Mouse (Mus musculus) testis, postnatal 10 days (tissue): ENCODE results near the gene Nrxn3.

Experiments used
- DNase-seq: peaks from one replicate; pipeline ENCODE4 v3.0.0; 2021; ENCODE audit warnings: low spot score

Gene Nrxn3

GRCm38 (mm10) chr12:89707913-89708312 lies 985.2 kb downstream of the Nrxn3 start:
- no peak for DNase-seq

GRCm38 (mm10) chr12:89710459-89710858 lies 987.8 kb downstream of the Nrxn3 start:
- DNase-seq = no peak

GRCm38 (mm10) chr12:89711791-89712190 lies 989.1 kb downstream of the Nrxn3 start:
- no peak for DNase-seq

- DNase-seq = no peak
Observed at GRCm38 (mm10) chr12:89719194-89720080, 996.8 kb downstream of the Nrxn3 start.

- no peak for DNase-seq
Observed at GRCm38 (mm10) chr12:89720945-89721344, 998.3 kb downstream of the Nrxn3 start.

- DNase-seq = no peak
Observed at GRCm38 (mm10) chr12:89722462-89722861, 999.8 kb downstream of the Nrxn3 start.

- DNase-seq = no peak
Observed at GRCm38 (mm10) chr12:89724048-89724447, 1001.4 kb downstream of the Nrxn3 start.

- DNase-seq = no peak
Observed at GRCm38 (mm10) chr12:89742326-89742725, 1019.6 kb downstream of the Nrxn3 start.

- DNase-seq = no peak
Observed at GRCm38 (mm10) chr12:89742796-89743195, 1020.1 kb downstream of the Nrxn3 start.

GRCm38 (mm10) chr12:89764191-89765082 lies 1041.8 kb downstream of the Nrxn3 start:
- no peak for DNase-seq

GRCm38 (mm10) chr12:89765179-89765578 lies 1042.5 kb downstream of the Nrxn3 start:
- DNase-seq = no peak

GRCm38 (mm10) chr12:89788794-89789193 lies 1066.1 kb downstream of the Nrxn3 start:
- DNase-seq = no peak

GRCm38 (mm10) chr12:89789981-89790380 lies 1067.3 kb downstream of the Nrxn3 start:
- no peak for DNase-seq

GRCm38 (mm10) chr12:89791829-89792228 lies 1069.2 kb downstream of the Nrxn3 start:
- DNase-seq = no peak

GRCm38 (mm10) chr12:89794741-89795140 lies 1072.1 kb downstream of the Nrxn3 start:
- no peak for DNase-seq

- DNase-seq = no peak
Observed at GRCm38 (mm10) chr12:89808217-89808616, 1085.5 kb downstream of the Nrxn3 start.

GRCm38 (mm10) chr12:89810146-89810545 lies 1087.5 kb downstream of the Nrxn3 start:
- DNase-seq = no peak

GRCm38 (mm10) chr12:89811815-89812549 lies 1089.3 kb downstream of the Nrxn3 start:
- peak; percentile 75 for DNase-seq

- peak; percentile 45 for DNase-seq
Observed at GRCm38 (mm10) chr12:89812550-89813207, 1090.0 kb downstream of the Nrxn3 start.

- DNase-seq = no peak
Observed at GRCm38 (mm10) chr12:89813294-89813693, 1090.6 kb downstream of the Nrxn3 start.

GRCm38 (mm10) chr12:89813718-89814117 lies 1091.0 kb downstream of the Nrxn3 start:
- no peak for DNase-seq

- DNase-seq = no peak
Observed at GRCm38 (mm10) chr12:89814536-89814935, 1091.9 kb downstream of the Nrxn3 start.
